In the genomic region with DNA sequence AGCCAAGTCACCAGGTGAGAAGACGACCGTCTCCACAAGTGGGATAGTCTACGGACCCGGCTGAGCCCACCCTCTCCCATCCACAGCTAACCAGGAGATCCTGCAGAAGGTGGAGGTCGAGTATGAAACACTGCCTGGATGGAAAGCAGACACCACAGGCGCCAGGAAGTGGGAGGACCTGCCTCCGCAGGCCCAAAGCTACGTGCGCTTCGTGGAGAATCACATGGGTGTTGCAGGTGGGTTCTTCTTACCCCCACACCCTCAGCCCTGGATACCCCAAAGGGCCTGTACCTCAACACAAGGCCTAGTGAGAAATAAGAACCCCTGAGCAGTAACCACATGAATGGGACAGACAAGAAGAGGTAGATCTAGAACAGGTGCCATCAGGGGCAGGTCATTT, we compare ENCODE assay signal across 18 mouse cellular contexts.
"Had no signal": no experiment of that assay in that cellular context is flagged by ENCODE, and none has a peak within 500 bp of the region (broad histone marks: within the 10 kb centered on the region; RNA-seq: fewer than 3 reads in every experiment).

No protein-coding gene starts in this region.

- ATAC-seq: intestine, embryonic 16.5 days; midbrain, embryonic 16.5 days had no signal

- DNase-seq: kidney, adult 18-20 months; kidney, adult 9 months; kidney, postnatal 14 days; kidney, postnatal 4 days; left cerebral cortex, postnatal 4 days; liver, embryonic 13.5 days; lung, adult 2 months; lung, postnatal 14 days; lung, postnatal 4 days; retina, postnatal 1 day; right cerebral cortex, postnatal 25 days; spleen, adult 18-20 months had no signal

- H3K4me1 ChIP-seq: midbrain, embryonic 12.5 days had no signal

- H3K4me2 ChIP-seq: liver, embryonic 13.5 days; midbrain, embryonic 12.5 days; neural tube, embryonic 13.5 days; stomach, embryonic 15.5 days had no signal

- H3K9me3 ChIP-seq: liver, embryonic 13.5 days; midbrain, embryonic 12.5 days; neural tube, embryonic 13.5 days; stomach, embryonic 15.5 days had no signal

- H3K27me3 ChIP-seq: liver, embryonic 13.5 days; midbrain, embryonic 12.5 days; neural tube, embryonic 13.5 days; stomach, embryonic 15.5 days had no signal

- H3K36me3 ChIP-seq: liver, embryonic 13.5 days; midbrain, embryonic 12.5 days; neural tube, embryonic 13.5 days; stomach, embryonic 15.5 days had no signal

- H3K4me3 ChIP-seq: liver, embryonic 13.5 days; midbrain, embryonic 12.5 days; myocyte; neural tube, embryonic 13.5 days; stomach, embryonic 15.5 days had no signal

- H3K9ac ChIP-seq: liver, embryonic 13.5 days; midbrain, embryonic 12.5 days; neural tube, embryonic 13.5 days; stomach, embryonic 15.5 days had no signal

- H3K27ac ChIP-seq: liver, embryonic 13.5 days; midbrain, embryonic 12.5 days; neural tube, embryonic 13.5 days; stomach, embryonic 15.5 days had no signal
